Mouse (Mus musculus): Measurements from ENCODE around the gene Adgra1. TPM values are rescaled to one million over a fixed set of nuclear protein-coding genes. Genes with fewer than 3 reads are reported as not detected.

Adgra1 gene
- polyA plus RNA-seq, 1 experiment from 2014 or later = 4.4 TPM

GRCm38 (mm10) chr7:139842397-139842796 lies 8.4 kb downstream of the Adgra1 start:
- Histone ChIP-seq H3K27me3 (ENCODE audit: control insufficient read depth, insufficient read depth, low read length) (no peaks in the 10 kb centered on the region), H3K4me1 (replicated peaks; ENCODE audit: control insufficient read depth, insufficient read depth, low read length) (no peaks in the 10 kb centered on the region), H3K4me3 (ENCODE audit: low read depth, low read length) (no peak overlapping the region), H3K4me2 (ENCODE audit: low read depth, low read length, severe bottlenecking) (no peak overlapping the region), H3K36me3 (ENCODE audit: control insufficient read depth, insufficient read depth, low read length) (no peaks in the 10 kb centered on the region), H3K27ac (ENCODE audit: low read depth, low read length) (no peak overlapping the region), H3K9ac (ENCODE audit: low read length) (no peak overlapping the region), H3K9me3 (ENCODE audit: control insufficient read depth, low read length) (0 out of 2 replicates have a peak, but pooled peaks cover 2% of the 10 kb centered on the region)
- DNase-seq (ENCODE audit: low spot score) (no peak), ATAC-seq (replicated peaks; ENCODE audit: low FRiP score) (no peak)
- 78% methylated on average over 6 of the region's 6 CpGs for WGBS

GRCm38 (mm10) chr7:139843140-139843539 lies 9.2 kb downstream of the Adgra1 start:
- H3K36me3 ChIP-seq (ENCODE audit: control insufficient read depth, insufficient read depth, low read length) = no peaks in the 10 kb centered on the region
- H3K4me1 ChIP-seq (replicated peaks; ENCODE audit: control insufficient read depth, insufficient read depth, low read length) = no peaks in the 10 kb centered on the region
- H3K9me3 ChIP-seq (ENCODE audit: control insufficient read depth, low read length) = 0 out of 2 replicates have a peak, but pooled peaks cover 2% of the 10 kb centered on the region
- H3K9ac ChIP-seq (ENCODE audit: low read length) = no peak overlapping the region
- H3K27ac ChIP-seq (ENCODE audit: low read depth, low read length) = no peak overlapping the region
- no peaks in the 10 kb centered on the region for H3K27me3 ChIP-seq (ENCODE audit: control insufficient read depth, insufficient read depth, low read length)
- H3K4me3 ChIP-seq (ENCODE audit: low read depth, low read length) = no peak overlapping the region
- 55% methylated on average over 5 of the region's 5 CpGs for WGBS
- no peak overlapping the region for H3K4me2 ChIP-seq (ENCODE audit: low read depth, low read length, severe bottlenecking)
- ATAC-seq (replicated peaks; ENCODE audit: low FRiP score) = no peak
- no peak for DNase-seq (ENCODE audit: low spot score)

- Histone ChIP-seq H3K4me3 (ENCODE audit: low read depth, low read length) (no peak overlapping the region), H3K4me1 (replicated peaks; ENCODE audit: control insufficient read depth, insufficient read depth, low read length) (no peaks in the 10 kb centered on the region), H3K4me2 (ENCODE audit: low read depth, low read length, severe bottlenecking) (no peak overlapping the region), H3K36me3 (ENCODE audit: control insufficient read depth, insufficient read depth, low read length) (no peaks in the 10 kb centered on the region), H3K9me3 (ENCODE audit: control insufficient read depth, low read length) (0 out of 2 replicates have a peak, but pooled peaks cover 2% of the 10 kb centered on the region), H3K27me3 (ENCODE audit: control insufficient read depth, insufficient read depth, low read length) (no peaks in the 10 kb centered on the region), H3K9ac (ENCODE audit: low read length) (no peak overlapping the region), H3K27ac (ENCODE audit: low read depth, low read length) (no peak overlapping the region)
- DNase-seq (ENCODE audit: low spot score) (no peak), ATAC-seq (replicated peaks; ENCODE audit: low FRiP score) (no peak)
- WGBS = 58% methylated on average over 5 of the region's 5 CpGs
These were observed 9.8 kb downstream of the Adgra1 start for GRCm38 (mm10) chr7:139843776-139844175.

- no peak overlapping the region for H3K27ac ChIP-seq (ENCODE audit: low read depth, low read length)
- 87% methylated on average over 2 of the region's 2 CpGs for WGBS
- H3K4me2 ChIP-seq (ENCODE audit: low read depth, low read length, severe bottlenecking) = no peak overlapping the region
- H3K27me3 ChIP-seq (ENCODE audit: control insufficient read depth, insufficient read depth, low read length) = no peaks in the 10 kb centered on the region
- ATAC-seq (replicated peaks; ENCODE audit: low FRiP score) (no peak), DNase-seq (ENCODE audit: low spot score) (no peak)
- H3K4me3 ChIP-seq (ENCODE audit: low read depth, low read length) = no peak overlapping the region
- H3K36me3 ChIP-seq (ENCODE audit: control insufficient read depth, insufficient read depth, low read length) = no peaks in the 10 kb centered on the region
- H3K9me3 ChIP-seq (ENCODE audit: control insufficient read depth, low read length) = 0 out of 2 replicates have a peak, but pooled peaks cover 2% of the 10 kb centered on the region
- peaks cover 2% of the 10 kb centered on the region; the same call in 1 of the 2 replicates for H3K4me1 ChIP-seq (replicated peaks; ENCODE audit: control insufficient read depth, insufficient read depth, low read length)
- no peak overlapping the region for H3K9ac ChIP-seq (ENCODE audit: low read length)
These were observed 11.1 kb downstream of the Adgra1 start for GRCm38 (mm10) chr7:139845101-139845500.

GRCm38 (mm10) chr7:139850152-139850551 lies 16.2 kb downstream of the Adgra1 start:
- H3K9ac ChIP-seq (ENCODE audit: low read length) = no peak overlapping the region
- peak; percentile 57 for DNase-seq (ENCODE audit: low spot score)
- WGBS = 14% methylated on average over 6 of the region's 6 CpGs

GRCm38 (mm10) chr7:139850677-139851076 lies 16.7 kb downstream of the Adgra1 start:
- 74% methylated on average over 5 of the region's 5 CpGs for WGBS
- H3K27ac ChIP-seq (ENCODE audit: low read depth, low read length) = no peak overlapping the region; the same call in 1 of the 2 replicates
- H3K9ac ChIP-seq (ENCODE audit: low read length) = no peak overlapping the region

More at GRCm38 (mm10) chr7:139850152-139850551, 16.2 kb downstream of the Adgra1 start:
- no peaks in the 10 kb centered on the region for H3K36me3 ChIP-seq (ENCODE audit: control insufficient read depth, insufficient read depth, low read length)
- H3K4me3 ChIP-seq (ENCODE audit: low read depth, low read length) = no peak overlapping the region
- no peaks in the 10 kb centered on the region for H3K27me3 ChIP-seq (ENCODE audit: control insufficient read depth, insufficient read depth, low read length)
- H3K9me3 ChIP-seq (ENCODE audit: control insufficient read depth, low read length) = no peaks in the 10 kb centered on the region
- H3K4me1 ChIP-seq (replicated peaks; ENCODE audit: control insufficient read depth, insufficient read depth, low read length) = peaks cover 5% of the 10 kb centered on the region; the same call in 1 of the 2 replicates
- H3K4me2 ChIP-seq (ENCODE audit: low read depth, low read length, severe bottlenecking) = no peak overlapping the region
- H3K27ac ChIP-seq (ENCODE audit: low read depth, low read length) = no peak overlapping the region; the same call in 1 of the 2 replicates
- ATAC-seq (replicated peaks; ENCODE audit: low FRiP score) = peak; percentile 76

GRCm38 (mm10) chr7:139851098-139851497 lies 17.1 kb downstream of the Adgra1 start:
- Histone ChIP-seq H3K27ac (ENCODE audit: low read depth, low read length) (0 out of 2 replicates have a peak overlapping the region, but pooled peaks have one; percentile 2), H3K4me3 (ENCODE audit: low read depth, low read length) (no peak overlapping the region), H3K36me3 (ENCODE audit: control insufficient read depth, insufficient read depth, low read length) (no peaks in the 10 kb centered on the region), H3K9me3 (ENCODE audit: control insufficient read depth, low read length) (no peaks in the 10 kb centered on the region), H3K4me2 (ENCODE audit: low read depth, low read length, severe bottlenecking) (no peak overlapping the region), H3K27me3 (ENCODE audit: control insufficient read depth, insufficient read depth, low read length) (no peaks in the 10 kb centered on the region), H3K4me1 (replicated peaks; ENCODE audit: control insufficient read depth, insufficient read depth, low read length) (peaks cover 5% of the 10 kb centered on the region; the same call in 1 of the 2 replicates), H3K9ac (ENCODE audit: low read length) (no peak overlapping the region)
- ATAC-seq (replicated peaks; ENCODE audit: low FRiP score) = no peak
- 64% methylated on average over 6 of the region's 6 CpGs for WGBS
- DNase-seq (ENCODE audit: low spot score) = no peak

More at GRCm38 (mm10) chr7:139850677-139851076, 16.7 kb downstream of the Adgra1 start:
- Histone ChIP-seq H3K27me3 (ENCODE audit: control insufficient read depth, insufficient read depth, low read length) (no peaks in the 10 kb centered on the region), H3K36me3 (ENCODE audit: control insufficient read depth, insufficient read depth, low read length) (no peaks in the 10 kb centered on the region), H3K4me1 (replicated peaks; ENCODE audit: control insufficient read depth, insufficient read depth, low read length) (peaks cover 5% of the 10 kb centered on the region; the same call in 1 of the 2 replicates), H3K4me3 (ENCODE audit: low read depth, low read length) (no peak overlapping the region), H3K9me3 (ENCODE audit: control insufficient read depth, low read length) (no peaks in the 10 kb centered on the region), H3K4me2 (ENCODE audit: low read depth, low read length, severe bottlenecking) (no peak overlapping the region)
- DNase-seq (ENCODE audit: low spot score) (no peak), ATAC-seq (replicated peaks; ENCODE audit: low FRiP score) (no peak; the same call in 1 of the 2 replicates)

- no peak overlapping the region for H3K27ac ChIP-seq (ENCODE audit: low read depth, low read length)
- no peaks in the 10 kb centered on the region for H3K9me3 ChIP-seq (ENCODE audit: control insufficient read depth, low read length)
- H3K36me3 ChIP-seq (ENCODE audit: control insufficient read depth, insufficient read depth, low read length) = no peaks in the 10 kb centered on the region
- WGBS = 80% methylated on average over 11 of the region's 11 CpGs
- H3K27me3 ChIP-seq (ENCODE audit: control insufficient read depth, insufficient read depth, low read length) = no peaks in the 10 kb centered on the region
- no peak overlapping the region for H3K4me2 ChIP-seq (ENCODE audit: low read depth, low read length, severe bottlenecking)
- H3K4me3 ChIP-seq (ENCODE audit: low read depth, low read length) = no peak overlapping the region
- peaks cover 2% of the 10 kb centered on the region; the same call in 1 of the 2 replicates for H3K4me1 ChIP-seq (replicated peaks; ENCODE audit: control insufficient read depth, insufficient read depth, low read length)
- ATAC-seq (replicated peaks; ENCODE audit: low FRiP score) (no peak), DNase-seq (ENCODE audit: low spot score) (no peak)
- no peak overlapping the region for H3K9ac ChIP-seq (ENCODE audit: low read length)
These were observed 21.3 kb downstream of the Adgra1 start for GRCm38 (mm10) chr7:139855261-139855660.

- 33% methylated on average over 3 of the region's 3 CpGs for WGBS
These were observed 27.4 kb downstream of the Adgra1 start for GRCm38 (mm10) chr7:139861411-139861810.

More at GRCm38 (mm10) chr7:139861411-139861810, 27.4 kb downstream of the Adgra1 start:
- Histone ChIP-seq H3K27ac (ENCODE audit: low read depth, low read length) (no peak overlapping the region), H3K9me3 (ENCODE audit: control insufficient read depth, low read length) (no peaks in the 10 kb centered on the region), H3K36me3 (ENCODE audit: control insufficient read depth, insufficient read depth, low read length) (no peaks in the 10 kb centered on the region), H3K4me3 (ENCODE audit: low read depth, low read length) (no peak overlapping the region), H3K27me3 (ENCODE audit: control insufficient read depth, insufficient read depth, low read length) (no peaks in the 10 kb centered on the region), H3K9ac (ENCODE audit: low read length) (no peak overlapping the region), H3K4me2 (ENCODE audit: low read depth, low read length, severe bottlenecking) (no peak overlapping the region), H3K4me1 (replicated peaks; ENCODE audit: control insufficient read depth, insufficient read depth, low read length) (no peaks in the 10 kb centered on the region)
- peak; percentile 81 for DNase-seq (ENCODE audit: low spot score)
- ATAC-seq (replicated peaks; ENCODE audit: low FRiP score) = no peak

Measured in forebrain, embryonic 11.5 days (tissue).